Mouse (Mus musculus) stomach, postnatal 0 days (tissue): ENCODE data around the gene Fgfr2.

ENCODE experiments used
- CTCF ChIP-seq: IDR thresholded peaks from 2 replicates; pipeline ENCODE4 v1.5.1; 2016; ENCODE audit warnings: antibody characterized with exemption, low read depth, mild to moderate bottlenecking, moderate library complexity
- EP300 ChIP-seq: optimal IDR thresholded peaks from 2 replicates; pipeline ENCODE3; 2016; ENCODE audit warnings: antibody characterized with exemption

- TF ChIP-seq CTCF (no peak), EP300 (no peak)
Measured at GRCm38 (mm10) chr7:132893336-132893735, 229.8 kb downstream of the Fgfr2 start.
